Mouse (Mus musculus) lung, adult 2 months (tissue): ENCODE results near the gene Adgrv1.

ENCODE experiments used
- CTCF ChIP-seq: fragments of 200-500 bp; IDR thresholded peaks from 2 replicates; pipeline ENCODE4 v1.5.1; 2011; ENCODE audit warnings: mild to moderate bottlenecking, low read length, control low read depth; ENCODE audit not compliant: insufficient read depth
- POLR2A ChIP-seq: fragments of 200-500 bp; IDR thresholded peaks from 2 replicates; pipeline ENCODE4 v1.6.1; 2011; ENCODE audit warnings: low read depth, mild to moderate bottlenecking, control low read depth, low read length, borderline replicate concordance; ENCODE audit errors: extremely low read depth

DNA sequence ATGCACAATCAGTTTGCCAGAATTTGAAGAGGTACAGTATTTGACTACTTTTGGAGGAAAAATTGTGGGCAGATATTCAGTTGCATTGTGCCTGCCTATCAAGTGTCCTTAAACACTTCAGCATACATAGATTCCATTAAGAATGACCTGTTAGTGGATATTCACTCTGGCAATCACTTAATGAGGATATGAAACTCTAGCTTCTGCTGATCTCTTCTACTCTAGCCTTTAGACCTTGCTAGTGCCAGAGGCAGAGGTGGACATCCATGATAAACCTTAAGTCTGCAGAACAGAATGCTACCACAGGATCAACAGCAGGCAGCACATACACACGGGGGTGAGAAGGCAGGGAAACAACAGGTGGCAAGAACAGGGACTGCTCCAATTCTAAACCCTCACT lies 488.5 kb downstream of the Adgrv1 start:
- no peak for TF ChIP-seq POLR2A
- TF ChIP-seq CTCF = no peak
